Mouse (Mus musculus): ENCODE data around the gene Cwf19l1.
"Not testable (repeated sequence)": the region's sequence is repeated elsewhere in the genome, so short reads cannot be mapped to it uniquely, and the experiment has no call there.

Cwf19l1 gene

DNA sequence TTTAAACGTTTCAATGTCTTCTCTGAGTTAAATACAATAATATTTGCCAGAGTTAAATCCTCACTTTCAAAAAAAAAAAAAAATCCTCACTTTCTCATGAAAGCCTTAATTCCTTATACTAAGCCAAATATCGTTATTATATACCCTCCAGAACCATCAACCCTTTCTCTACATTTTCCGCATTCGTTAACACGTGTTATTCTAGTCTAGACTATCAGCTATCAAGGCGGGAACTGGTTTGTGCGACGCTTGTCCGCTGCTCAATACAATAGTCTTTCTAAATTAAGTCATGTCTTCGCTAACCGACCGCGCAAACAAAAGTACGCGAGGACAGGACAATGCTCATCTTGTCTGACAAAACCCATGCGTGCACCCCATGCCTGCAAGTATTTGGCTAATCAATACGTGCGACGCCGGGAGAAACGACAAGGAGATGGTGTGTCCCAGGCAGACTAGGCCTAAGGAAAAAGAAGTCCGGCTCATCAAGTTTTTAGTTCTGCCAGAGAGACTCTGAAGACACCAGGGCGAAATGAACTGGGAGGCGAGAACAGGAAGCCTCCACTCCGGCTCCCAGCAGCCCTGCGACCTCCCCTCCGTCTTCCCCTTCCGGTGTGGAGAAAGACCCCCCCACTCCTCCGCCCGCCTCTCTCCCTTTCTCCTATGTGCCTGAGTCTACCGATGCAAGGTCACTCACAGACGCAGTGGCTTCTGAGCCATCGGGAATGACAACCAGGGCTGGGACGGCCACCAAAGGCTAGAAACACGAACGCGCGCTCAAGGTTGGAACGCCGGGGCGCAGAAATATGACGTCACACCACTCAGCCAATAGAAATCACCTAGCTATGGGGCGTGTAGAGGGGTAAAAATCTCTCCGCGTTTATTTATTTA, at the start of gene Cwf19l1:
Gene Cwf19l1, minus strand, starts transcription at position 805 of the 888 bp plus-strand sequence.
- DNase-seq (ENCODE audit: low read depth in 1 of 2, low spot score in 2 of 2) = peak; percentile 55 to 74

DNA sequence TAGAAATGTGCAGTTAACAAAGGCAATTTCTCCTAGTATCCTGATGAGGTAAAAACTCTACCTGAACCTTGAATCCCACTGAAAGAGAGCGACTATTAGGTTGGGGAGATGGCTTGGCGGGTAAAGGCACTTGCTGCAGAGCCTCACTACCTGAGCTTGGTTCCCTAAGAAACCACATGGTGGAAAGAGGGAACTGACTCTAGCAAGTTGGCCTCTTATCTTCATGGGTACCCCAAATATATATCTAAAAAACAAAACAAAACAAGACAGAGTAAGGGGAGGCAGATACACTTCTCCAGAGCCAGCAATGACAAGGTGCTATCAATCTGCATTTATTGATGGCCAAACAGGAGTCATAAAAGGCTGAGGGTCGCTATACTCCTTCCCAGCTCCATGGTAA, 48.3 kb upstream of the Cwf19l1 start:
- no peak for DNase-seq (ENCODE audit: low read depth in 1 of 2, low spot score in 2 of 2)

DNA sequence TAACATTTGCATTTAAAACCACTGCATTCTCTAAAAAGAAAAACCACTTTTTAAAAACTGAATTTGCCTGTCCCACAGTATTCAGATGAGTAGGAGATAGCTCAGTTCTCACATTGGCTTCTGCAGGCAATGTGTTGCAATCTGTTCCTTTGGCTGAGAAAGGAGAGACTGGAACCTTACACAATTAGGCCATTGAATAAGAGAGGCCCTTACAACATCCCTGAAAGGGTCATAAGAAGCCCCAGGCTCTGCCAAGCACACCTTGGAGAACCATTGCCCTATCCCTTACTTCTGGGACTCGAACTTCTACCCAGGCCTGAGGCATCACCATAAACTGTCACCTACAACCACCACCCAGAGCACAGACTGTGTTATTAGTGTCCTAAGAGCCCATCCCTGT, 44.8 kb upstream of the Cwf19l1 start:
- DNase-seq (ENCODE audit: low read depth in 1 of 2, low spot score in 2 of 2) = no peak

DNA sequence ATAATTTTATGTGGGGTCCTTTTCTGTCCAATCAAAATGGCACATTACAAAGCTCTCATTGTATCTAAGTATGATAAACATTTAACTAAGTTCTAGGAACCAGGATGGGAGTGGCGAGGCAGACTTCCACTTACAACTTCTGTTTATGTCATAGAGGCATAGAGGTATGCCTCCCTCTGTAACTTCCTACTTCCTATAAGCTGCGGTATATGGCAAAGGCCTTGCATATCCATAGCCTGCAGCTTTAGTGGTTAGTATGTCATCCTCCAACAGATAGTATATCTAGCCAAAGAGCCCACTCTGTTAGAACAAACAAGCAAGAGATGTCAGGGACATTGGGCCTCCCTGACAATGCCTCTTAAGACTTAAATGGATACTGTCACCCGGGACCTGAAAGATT, 41.1 kb upstream of the Cwf19l1 start:
- no peak for DNase-seq (ENCODE audit: low read depth in 1 of 2, low spot score in 2 of 2)

DNA sequence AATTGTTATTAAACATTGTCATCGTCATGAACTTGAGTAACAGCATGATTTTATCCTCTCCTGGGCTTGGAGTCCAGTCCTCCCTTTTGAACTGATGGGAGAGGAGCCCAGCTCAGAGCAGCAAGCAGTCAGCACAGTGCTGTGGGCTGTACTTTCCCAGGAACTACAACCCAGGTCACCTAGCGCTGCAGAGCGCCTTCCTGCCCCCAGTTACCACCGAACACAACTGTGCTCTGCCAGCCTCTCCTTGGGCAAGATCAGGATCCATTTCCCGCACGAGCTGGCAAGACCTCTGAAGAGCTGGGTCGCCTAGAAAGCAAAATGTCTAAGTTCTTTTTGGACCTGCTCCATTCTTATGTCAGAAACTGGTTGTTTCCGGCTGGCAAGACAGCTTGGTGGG, 39.2 kb upstream of the Cwf19l1 start:
- DNase-seq (ENCODE audit: low read depth in 1 of 2, low spot score in 2 of 2) = no peak

DNA sequence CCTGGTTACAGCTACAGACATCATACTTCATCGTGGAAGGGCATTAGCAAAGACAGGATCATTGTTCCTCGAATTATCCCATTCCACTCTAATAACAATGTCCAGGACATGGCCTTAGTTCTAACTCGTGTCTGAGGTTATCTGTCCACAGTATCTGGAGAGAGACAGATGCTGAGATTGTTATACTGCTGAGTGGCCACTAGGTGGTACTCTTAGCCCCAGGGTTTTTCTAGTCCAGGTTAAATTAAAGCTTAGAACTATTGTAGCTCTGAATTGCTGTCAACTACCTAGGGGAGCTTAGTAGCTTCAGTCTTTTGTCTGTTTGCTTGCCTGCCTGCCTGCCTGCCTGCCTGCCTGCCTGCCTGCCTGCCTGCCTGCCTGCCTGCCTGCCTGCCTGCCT, 25.8 kb upstream of the Cwf19l1 start:
- no peak for DNase-seq (ENCODE audit: low read depth in 1 of 2, low spot score in 2 of 2)

DNA sequence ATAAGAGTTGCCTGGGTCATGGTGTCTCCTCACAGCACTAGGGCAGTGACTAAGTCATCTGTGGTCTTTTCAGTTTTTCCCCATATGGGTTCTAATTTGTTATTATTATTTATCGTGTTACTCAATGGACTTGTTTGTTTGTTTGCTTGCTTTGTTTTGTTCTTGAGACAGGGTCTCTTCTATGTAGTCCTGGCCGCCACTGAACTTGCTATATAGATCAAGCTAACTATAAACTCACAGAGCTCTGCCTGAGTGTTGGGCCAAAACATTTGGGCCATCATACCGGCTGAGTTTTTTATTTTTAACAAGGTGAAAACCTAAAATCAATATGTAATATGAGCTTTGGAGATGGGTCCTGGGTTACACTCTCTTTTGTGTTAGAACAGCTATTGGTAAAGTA, 23.7 kb upstream of the Cwf19l1 start:
- no peak for DNase-seq (ENCODE audit: low read depth in 1 of 2, low spot score in 2 of 2)

DNA sequence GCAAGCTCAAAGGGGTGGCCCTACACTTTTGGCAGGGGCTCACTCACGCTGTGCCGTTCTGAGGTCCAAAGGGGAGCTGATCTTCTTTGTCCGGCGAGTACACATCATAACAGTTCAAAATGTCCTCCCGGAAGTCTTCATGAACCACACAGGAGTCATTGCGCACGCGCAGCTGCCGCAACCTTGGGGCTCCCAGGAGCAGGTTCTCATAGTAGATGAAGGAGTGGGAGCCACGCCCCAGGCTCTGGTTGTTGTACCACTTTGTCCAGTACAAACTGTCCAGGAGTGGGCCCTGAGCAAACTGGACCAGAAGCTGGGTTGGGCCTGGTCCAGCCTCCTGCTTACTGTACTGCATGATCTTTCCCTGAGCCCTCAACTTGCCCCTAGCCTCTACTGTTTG, 21.3 kb upstream of the Cwf19l1 start:
- no peak for DNase-seq (ENCODE audit: low read depth in 1 of 2, low spot score in 2 of 2)

DNA sequence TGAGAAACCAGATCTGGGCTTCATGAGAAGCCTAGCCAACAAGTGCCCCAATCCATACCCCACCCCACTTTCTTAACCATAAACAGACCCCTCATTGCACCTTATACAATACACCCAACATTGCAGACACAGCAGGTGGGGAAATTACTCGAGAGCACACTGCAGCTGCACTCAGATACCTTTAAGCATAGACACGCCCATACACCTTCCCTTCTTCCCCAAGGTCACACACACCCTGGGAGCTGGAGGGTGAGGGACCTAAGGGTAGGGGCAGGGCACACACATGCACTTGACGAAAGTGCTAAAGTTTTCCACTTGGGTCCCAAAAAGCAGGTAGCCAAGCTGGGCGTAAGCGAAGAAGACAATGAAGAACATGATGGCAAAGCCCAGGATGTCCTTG, 18.1 kb upstream of the Cwf19l1 start:
- no peak for DNase-seq (ENCODE audit: low read depth in 1 of 2, low spot score in 2 of 2)

DNA sequence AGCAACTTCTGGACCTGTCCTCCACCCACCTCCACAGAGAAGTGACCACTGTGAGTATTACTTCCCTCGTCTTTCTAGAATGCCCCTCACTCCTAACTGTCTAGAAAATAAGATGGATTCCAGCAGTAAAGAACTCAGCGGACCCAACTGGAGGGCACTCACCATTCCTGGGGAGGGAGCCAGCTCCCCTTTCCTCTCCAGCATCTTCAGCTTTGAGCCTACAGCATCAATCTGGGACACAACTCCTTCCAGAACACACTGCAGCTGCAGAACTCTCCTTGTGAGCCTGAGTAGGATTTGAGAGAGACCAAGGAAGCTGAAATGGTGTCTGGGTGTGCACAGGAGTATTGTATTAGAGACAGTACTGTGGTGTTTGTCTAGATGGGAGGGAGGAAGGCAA, 13.3 kb upstream of the Cwf19l1 start:
- DNase-seq (ENCODE audit: low read depth in 1 of 2, low spot score in 2 of 2) = no peak

DNA sequence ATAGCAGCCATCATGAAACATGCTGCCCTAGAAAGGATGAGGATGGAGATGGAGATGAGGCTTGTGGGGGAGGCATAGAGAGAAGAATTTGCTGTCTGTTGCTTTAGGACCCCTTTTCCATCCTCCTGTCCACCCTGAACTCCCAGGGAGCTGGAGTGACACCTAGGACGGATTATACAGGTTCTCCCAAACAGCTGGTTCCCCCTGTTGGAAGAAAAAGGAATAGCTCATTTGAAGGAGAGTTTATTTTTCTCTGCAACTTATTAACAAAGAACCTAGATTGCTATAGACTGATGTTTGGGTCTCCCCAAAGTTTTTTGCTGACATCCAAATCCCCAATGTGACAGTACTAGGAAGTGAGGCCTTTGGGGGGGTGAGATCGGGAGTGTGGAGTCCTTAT, 12.7 kb upstream of the Cwf19l1 start:
- DNase-seq (ENCODE audit: low read depth in 1 of 2, low spot score in 2 of 2) = no peak

DNA sequence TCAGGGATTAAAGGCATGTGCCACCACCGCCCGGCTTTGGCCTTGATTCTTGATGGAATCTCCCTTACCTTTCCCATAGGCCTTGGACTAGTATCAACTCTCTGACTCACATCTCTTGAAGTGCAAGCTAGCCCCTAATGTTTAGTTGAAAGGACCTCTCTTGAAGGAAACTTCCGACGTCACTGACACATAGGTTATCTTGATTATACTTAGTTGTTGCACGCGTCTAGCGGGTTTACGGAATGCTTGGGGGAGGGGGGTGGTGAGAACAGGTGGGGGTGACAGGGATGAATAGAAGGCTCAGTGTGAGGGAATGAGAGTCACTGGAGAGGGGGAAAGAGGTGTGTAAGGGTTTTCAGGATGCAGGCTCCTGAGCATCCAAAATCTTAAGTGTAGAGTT, 11.3 kb upstream of the Cwf19l1 start:
- no peak for DNase-seq (ENCODE audit: low read depth in 1 of 2, low spot score in 2 of 2)

DNA sequence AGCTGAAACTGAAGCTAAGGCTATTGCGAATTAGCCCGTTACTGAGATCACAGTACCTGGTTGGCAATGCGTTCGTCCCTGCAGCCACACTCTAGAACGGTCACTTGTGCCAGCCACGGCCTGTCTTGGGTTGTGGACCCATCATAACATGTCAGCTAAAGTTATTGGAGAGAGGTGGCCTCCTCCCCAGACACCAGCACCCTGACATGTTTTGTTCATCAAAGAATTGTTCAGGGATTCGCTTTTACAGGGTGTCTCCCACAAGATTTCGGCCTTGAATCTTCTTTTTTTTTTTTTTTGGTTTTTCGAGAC, 10.8 kb upstream of the Cwf19l1 start:
- DNase-seq (ENCODE audit: low read depth in 1 of 2, low spot score in 2 of 2) = no peak

DNA sequence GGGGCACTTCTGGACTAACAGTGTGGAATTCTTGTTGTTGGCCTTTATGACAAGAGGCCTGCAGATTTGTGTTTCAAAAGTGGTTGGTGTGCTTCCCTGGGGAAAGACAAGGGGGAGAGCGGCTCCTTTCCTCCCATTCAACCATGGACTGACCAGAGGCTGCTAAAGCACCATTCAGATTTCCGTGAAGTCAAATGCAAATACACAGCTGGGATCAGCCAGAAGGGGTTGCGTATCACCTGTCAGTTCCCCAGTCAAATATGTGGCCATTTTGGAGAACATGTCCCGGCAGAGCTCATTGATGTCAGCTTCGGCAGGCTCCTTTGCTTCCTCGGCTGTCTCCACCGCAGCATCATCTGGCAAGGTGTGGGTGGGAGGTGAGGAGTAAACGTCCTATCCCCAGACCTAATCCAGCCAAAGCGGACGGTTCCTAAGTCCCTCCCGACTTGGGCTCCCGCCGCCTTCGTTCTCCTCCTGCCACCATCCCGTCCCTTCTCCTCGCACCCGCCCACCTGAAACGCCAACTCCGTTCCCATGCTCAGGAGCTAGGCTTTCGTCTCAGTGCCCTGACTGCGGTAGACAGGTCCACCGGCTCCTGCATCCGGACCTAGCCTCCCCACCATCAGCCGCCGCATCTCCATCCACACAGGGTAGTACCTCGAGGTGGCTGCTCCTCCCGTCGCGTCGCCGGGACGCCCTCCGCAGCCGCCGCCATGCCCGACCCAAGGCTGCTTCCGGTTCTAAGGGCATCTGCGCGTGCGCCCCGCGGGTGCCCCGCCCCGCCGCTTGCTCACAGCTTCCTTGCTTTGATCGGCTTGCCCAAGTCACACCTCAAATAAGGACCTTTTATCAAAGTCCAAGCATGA, 10.3 kb upstream of the Cwf19l1 start, which contains the start of gene Bloc1s2:
Gene Bloc1s2, minus strand, starts transcription at position 745 of the 866 bp plus-strand sequence.
- peak; percentile 73 to 84 for DNase-seq (ENCODE audit: low read depth in 1 of 2, low spot score in 2 of 2)

DNA sequence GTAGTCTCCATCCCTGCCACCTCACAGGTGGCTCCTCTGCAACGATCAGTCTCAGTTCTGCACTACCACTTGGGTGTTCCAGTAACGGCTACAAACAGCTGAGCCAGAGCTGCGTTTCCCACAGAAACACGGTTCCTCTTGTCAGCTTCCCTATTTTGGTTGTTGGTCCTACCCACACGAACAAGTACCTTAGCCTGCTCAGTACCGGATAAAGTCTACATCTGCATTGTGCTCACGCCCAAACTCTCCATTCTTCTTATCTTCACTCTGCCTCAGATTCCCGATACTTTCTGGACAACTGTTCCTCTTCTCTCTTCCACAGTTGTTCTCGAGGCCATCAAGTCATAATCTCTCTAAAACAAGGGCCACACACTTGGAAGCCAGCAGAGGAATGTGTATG, 8.7 kb upstream of the Cwf19l1 start:
- DNase-seq (ENCODE audit: low read depth in 1 of 2, low spot score in 2 of 2) = peak; percentile 16 to 44

DNA sequence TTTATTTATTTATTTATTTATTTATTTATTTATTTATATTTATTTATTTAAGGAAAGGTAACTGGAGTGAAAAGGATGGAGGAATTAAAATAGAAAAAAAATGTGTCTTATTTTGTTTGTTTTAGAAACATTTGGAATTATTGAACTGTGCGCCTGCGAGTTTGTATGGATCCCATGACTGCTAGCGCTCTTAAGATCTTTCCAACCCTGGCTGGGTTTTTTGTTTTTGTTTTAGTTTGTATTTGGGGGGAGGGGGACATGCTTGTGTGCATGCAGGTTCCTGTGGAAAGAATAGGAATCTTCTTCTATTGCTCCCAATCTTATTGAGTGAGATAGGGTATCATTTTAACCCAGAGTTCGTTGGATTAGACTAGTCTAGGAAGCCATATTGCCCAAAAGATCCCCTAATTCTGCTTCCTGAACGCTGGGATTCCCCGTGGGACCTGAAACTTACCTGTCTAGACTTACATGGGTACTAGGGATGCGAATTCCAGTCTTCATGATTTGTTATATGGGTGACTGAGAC, 347 bp upstream of the Cwf19l1 start:
- no peak for DNase-seq (ENCODE audit: low read depth in 1 of 2, low spot score in 2 of 2)

DNA sequence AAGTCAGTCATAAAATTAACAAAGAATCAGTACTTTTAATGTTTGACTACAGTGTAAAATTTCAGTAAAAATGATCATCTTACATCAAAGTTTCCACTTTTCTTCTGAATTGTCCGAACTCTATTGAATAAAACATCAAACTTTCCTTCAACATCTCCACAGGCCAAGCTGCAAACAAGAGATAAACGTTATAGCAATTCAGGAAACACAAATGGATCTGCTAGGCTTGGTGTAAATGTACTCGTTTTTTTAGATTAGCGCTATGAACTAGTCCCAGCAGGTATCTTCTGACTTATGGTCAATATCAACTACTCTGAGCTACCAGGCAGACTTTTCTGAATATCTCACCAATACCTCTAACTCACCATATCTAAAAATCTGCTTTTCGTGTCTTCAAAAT, 2.8 kb downstream of the Cwf19l1 start:
- no peak for DNase-seq (ENCODE audit: low read depth in 1 of 2, low spot score in 2 of 2)

DNA sequence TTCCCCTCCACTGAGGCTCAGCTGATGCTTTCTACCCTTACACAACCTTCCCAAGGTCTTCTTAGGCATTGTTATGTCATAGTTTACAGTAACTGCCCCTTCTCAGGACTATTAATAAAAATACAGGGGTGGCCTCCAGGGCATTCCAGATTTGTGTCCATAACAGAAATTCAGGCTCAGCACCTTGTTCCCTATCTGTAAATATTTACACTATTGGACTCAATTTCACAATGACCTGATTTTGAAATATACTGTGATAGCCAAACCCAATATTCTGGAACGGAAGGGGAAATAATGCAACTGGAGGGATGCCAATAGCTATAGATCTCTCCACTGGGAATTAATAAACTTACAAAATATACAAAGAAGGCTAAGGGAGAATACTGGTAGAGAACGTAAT, 7.1 kb downstream of the Cwf19l1 start:
- DNase-seq (ENCODE audit: low read depth in 1 of 2, low spot score in 2 of 2) = no peak

DNA sequence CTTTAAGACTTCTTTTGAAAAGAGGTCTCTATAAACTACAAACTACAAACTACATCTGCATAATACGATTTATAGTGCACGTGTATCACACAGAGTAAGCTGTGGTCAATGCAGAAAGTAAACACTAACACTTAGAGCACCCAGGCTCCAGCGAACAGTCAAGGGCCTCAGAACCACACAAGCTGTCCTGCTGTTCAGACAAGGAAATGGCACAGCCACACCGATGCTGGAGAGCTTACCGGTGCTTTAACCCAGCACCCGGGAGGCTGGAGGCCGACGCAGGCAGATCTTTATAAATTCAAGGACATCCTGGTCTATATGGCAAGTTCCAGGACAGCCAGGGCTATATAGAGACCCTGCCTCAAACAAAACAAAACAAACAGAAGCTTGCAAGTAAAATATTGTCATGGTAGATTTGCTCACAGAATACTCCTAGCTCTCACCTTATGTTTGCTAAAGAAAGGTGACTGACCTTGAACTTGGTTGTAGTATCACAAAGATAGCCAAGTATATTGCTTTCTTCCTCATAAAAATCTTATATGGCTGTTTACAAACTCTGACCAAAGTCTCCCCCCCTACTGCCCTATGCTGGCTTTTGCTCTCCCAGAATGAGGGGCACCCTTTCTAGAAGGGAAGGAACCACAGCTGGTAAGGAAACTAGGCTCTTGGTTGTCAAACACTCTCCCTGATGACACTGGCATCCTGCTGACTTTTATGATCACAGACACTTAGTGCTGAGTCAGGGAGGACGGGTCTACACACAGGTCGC, 7.8 kb downstream of the Cwf19l1 start:
- no peak for DNase-seq (ENCODE audit: low read depth in 1 of 2, low spot score in 2 of 2)

DNA sequence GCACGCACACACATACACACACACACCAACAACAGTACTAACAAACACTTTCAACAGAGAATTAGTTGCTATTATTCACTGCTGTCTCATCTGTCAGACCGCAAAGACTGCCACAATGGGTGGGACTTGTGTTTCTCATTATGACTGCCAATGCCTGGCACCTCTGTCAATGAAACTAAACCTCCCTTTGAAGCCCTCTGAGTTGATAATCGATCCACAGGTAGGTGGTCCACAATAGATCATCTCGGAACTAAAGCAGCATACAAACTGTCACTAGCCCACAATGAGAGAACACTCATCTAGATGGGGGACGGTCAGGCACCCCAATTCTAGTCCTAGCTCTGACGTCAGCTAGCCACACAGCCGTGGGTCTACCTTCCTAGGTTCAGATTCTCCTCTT, 14.5 kb downstream of the Cwf19l1 start:
- no peak for DNase-seq (ENCODE audit: low read depth in 1 of 2, low spot score in 2 of 2)

DNA sequence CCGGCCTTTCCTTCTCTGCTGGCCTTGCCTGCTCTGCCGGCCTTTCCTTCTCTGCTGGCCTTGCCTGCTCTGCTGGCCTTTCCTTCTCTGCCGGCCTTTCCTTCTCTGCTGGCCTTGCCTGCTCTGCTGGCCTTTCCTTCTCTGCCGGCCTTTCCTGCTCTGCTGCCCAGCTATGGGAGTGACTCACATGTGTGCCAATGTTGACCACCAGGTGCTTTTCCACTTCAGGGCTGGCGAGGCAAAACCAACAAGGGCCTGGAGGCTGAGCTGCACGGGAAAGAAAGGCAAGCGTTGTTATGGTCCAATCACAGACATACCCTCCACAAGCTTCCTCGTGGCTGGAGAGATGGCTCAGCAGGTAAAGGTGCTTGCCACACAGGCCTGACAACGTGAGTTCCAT, 15.0 kb downstream of the Cwf19l1 start:
- DNase-seq (ENCODE audit: low read depth in 1 of 2, low spot score in 2 of 2) = not testable (repeated sequence)

Measured in monocyte, adult 2 months (primary cell).